Mouse (Mus musculus) c-Kit-positive CD71-positive TER-119-positive erythroid progenitor cells, embryonic 14.5 days (primary cell): ENCODE data around the gene Golph3.
A peak's percentile ranks its signal among the peaks of the same experiment; 100 is the strongest.
"Not testable (repeated sequence)": the region's sequence is repeated elsewhere in the genome, so short reads cannot be mapped to it uniquely, and the experiment has no call there.

Source experiments
- DNase-seq: peaks from one replicate; pipeline ENCODE4 v3.0.0-alpha.2; 2013; ENCODE audit warnings: low spot score

Gene Golph3

DNA sequence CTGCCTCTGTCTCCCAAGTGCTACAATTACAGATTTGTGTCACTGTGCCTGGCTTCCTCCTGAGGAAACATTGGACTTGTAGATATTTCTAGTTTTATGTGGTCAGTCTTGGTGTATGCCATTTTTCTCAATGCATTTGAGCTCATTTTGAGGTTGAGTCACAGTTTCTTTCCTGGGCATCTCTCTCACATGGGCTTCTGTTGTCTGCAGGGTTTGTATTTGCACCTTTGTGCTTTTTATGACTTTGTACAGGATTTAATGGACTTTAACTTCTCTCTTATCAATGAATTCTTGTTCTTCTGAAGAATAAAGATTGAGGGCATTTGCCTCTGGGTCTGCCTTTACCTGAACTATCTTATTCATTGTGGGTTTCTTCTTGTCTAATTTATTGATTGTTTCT lies 36.2 kb downstream of the Golph3 start:
- no peak for DNase-seq

GRCm38 (mm10) chr15:12358384-12358783 lies 37.1 kb downstream of the Golph3 start:
- no peak for DNase-seq

DNA sequence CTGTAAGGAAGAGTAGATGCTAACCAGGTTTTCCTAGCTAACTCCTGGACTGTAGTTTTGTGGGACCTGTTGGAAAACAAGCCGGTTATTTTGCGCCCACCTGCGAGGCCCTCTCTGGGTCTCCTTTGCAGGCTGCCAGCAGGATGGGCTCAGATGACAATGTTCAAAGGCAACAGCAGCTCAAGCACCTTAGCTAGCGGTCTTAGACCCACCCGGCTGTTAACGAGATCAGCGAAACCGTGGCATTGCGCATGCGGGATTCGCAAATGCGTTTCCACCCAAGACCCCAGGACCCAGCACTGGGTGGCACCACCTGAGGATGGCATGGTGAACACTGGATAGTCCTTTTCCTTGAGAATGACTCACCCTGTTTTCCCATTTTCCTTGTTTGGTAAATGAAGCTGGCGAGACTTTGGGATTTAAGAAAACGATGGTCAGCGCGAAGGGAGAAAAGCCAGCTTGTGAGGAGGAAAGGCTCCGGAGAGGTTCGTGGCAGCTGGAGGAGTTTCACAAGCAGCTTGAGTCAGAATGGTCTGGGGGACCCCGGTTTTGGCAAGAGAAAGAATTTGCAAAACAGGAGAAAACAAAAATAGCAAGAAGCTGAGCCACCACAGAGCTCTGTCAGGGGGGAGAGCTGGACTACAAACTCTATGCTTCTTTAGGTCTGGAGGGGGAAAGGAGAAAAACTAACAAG lies 39.4 kb downstream of the Golph3 start:
- no peak for DNase-seq

DNA sequence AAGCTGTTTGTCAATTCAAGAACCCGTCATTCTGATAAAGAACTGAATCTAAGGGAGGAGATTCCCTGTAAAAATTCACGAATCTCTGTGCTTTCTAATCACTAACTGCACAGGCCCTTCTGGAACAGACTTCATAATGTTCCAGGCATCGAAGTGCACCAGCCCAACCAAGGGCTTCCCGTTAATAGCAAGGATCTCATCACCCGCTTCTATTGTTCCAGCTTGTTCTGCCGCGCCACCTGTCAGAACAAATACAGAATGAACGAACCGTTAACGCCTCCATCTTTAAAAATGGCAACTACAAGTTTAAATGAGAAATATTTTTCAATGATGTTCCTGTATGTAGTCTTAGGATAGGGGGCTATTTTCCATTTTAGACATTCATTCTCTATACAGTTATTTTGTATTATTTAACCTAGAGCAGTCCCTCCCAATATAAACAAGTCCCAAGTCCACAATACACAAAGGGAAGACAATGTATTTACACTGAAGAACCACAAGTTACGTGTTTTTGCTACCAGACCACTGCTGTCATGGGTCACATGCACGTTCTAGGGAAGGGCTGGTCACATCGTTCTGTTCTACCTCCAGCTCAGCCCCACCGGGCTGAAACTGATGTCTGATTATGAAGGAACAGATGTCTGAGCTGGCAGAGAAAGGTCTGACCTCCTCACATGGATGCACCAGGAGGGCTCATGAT lies 40.9 kb downstream of the Golph3 start:
- DNase-seq = no peak

GRCm38 (mm10) chr15:12362701-12363040 lies 41.4 kb downstream of the Golph3 start:
- no peak for DNase-seq

DNA sequence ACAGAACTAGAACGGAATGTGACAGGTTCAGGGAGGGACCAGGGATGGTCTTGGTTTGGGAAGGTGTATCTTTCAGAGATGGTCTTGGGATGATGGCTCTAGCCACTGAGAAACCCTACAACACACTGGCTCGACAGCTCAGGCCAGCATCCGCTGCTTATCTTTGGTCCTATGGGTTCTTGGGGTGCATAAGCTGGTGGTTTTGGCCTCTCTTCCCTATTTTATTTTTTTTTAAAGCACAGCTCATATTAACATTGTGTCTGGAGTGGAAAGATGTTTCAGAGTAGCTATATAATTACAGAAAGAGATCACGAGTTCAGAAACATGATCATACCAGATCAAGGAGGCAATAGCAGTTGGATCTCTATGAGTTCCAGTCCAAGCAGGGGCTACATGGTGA lies 42.8 kb downstream of the Golph3 start:
- DNase-seq = no peak

- no peak for DNase-seq
Measured at GRCm38 (mm10) chr15:12365416-12366071, 44.3 kb downstream of the Golph3 start.

DNA sequence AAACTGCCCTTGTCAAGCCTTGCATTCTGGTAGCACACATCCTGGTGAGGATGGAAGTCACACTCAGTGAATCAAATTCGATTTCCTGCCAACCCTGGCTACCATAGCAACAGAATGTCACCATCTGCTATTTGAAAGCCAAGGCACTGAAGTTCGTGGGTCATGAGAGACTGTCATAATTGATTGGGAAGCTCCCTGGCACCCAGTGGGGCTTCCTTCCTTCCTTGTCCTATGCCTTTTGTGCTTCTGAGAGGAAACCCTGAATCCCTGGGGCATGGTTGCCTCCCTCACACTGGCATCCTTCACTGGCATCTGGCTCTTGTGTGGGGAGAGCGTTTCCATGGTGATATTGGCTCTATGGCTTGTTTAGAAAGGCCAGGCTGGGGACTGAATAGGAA lies 44.8 kb downstream of the Golph3 start:
- DNase-seq = no peak

GRCm38 (mm10) chr15:12366580-12367305 lies 45.5 kb downstream of the Golph3 start:
- not testable (repeated sequence) for DNase-seq

DNA sequence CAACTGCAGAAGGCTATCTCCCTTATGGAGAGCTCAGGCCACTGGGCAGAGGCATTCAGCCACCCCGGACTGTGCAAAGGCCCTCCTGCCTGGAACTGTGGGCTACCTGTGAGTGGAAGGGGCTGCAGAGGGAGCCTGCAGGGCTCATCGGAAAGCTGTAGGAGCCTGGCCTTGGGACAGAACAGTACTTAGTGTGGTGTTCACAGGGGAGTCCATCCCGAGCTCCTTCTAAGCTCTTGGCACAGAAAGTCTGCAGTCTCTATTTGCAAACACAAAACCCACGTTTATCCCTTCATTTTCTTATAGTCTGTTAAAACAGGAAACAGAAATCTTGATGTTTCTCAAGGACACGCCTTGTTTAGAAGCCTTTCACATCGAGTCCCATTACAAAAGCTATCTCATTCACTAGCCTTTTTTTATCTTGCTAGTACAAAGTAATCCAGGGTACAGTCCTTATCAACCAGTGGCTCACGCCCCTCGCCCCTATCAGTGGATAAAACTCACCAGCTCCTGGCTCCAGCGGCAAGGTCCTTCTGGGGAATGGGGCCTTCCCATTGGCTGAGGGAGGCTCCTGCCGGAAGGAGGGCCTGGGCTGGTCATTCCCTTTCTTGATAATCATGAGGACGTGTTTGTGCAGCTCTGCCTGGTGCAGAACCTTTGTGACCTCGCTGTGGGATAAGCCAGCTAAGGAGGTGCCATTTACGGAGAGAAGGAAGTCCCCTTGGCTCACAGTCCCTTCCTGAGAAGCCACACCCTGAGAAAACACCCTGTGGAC lies 46.2 kb downstream of the Golph3 start:
- peak; percentile 73 for DNase-seq

GRCm38 (mm10) chr15:12368357-12368756 lies 47.1 kb downstream of the Golph3 start:
- DNase-seq = no peak

DNA sequence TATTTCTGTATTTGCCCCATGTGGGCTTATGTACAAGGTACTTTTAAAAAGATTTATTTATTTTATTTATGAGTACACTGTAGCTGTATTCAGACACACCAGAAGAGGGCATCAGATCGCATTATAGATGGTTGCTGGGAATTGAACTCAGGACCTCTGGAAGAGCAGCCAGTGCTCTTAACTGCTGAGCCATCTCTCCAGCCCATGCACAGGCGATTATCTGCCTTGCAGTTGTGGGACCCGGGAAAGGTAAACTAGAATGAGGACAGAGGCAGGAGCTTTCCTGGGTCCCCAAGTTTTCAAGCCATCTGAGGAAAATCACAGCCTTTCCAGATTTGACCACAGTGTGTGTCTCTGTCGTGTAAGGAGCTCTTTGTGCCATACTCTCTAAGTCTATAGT lies 47.6 kb downstream of the Golph3 start:
- no peak for DNase-seq

- DNase-seq = no peak
Measured at GRCm38 (mm10) chr15:12370096-12370495, 48.8 kb downstream of the Golph3 start.

DNA sequence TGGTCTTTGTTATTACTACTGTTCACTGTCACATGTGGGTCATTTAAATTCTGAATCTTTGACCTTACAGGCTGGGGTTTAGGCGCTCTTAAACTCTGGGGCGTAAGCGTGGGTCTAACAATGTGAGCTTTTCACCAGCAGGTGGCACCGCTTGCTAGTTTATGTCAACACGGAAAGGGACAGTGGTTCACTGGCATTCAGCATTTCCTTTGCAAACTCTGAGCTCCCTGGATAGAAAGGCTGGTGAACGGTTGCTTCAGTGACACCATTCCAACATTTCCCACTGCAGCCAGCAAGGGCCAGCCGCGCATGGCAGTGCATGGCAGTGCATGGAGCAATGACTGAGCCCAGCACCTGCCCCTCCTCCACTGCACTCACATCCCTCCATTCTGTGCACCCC lies 49.9 kb downstream of the Golph3 start:
- peak; percentile 71 for DNase-seq

GRCm38 (mm10) chr15:12373496-12373895 lies 52.2 kb downstream of the Golph3 start:
- DNase-seq = no peak

- no peak for DNase-seq
Measured at GRCm38 (mm10) chr15:12373918-12374317, 52.7 kb downstream of the Golph3 start.

DNA sequence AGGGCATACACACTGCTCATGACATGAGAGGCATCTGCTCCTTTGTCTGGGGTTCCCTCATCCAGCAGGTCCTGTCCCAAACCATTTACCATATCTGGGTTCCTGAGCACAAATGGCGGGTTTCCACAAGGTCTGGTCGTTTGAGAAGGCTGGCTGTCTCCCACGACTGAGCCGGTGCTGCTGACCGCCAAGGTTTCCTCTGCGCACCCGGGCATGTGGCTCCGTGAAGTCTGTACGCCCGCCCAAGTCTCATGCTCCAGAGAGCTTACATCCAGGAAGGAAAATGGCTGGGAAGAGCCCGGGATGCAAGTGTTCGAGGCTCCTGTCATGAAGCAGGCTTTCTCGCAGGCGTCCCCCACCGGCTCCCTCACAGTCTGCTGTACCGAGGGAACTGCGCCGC lies 53.7 kb downstream of the Golph3 start:
- no peak for DNase-seq

- peak; percentile 91 for DNase-seq
Measured at GRCm38 (mm10) chr15:12375641-12376311, 54.5 kb downstream of the Golph3 start.

GRCm38 (mm10) chr15:12376491-12377069 lies 55.3 kb downstream of the Golph3 start:
- no peak for DNase-seq

DNA sequence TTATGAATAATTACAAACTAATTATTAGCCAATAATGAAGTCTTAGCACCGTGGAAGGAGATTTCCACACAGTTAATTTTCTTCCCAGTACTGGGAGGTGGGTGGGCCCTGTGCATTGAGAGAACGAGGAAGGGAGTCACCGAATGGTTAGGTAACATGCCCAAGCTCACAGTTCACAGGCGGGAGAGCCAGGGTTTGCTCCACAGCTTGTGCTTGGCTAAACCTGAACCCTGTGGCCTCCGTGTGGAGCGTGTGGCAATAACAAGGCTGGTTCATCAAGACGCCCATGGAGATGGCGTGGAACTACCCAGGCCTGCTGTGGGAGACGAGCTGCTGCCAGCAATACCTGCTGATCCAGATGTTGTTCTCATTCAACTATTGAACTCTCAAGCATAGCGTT lies 56.5 kb downstream of the Golph3 start:
- DNase-seq = no peak

GRCm38 (mm10) chr15:12380057-12380456 lies 58.8 kb downstream of the Golph3 start:
- no peak for DNase-seq
